Mouse (Mus musculus): ENCODE data around the gene CK137956.

DNA sequence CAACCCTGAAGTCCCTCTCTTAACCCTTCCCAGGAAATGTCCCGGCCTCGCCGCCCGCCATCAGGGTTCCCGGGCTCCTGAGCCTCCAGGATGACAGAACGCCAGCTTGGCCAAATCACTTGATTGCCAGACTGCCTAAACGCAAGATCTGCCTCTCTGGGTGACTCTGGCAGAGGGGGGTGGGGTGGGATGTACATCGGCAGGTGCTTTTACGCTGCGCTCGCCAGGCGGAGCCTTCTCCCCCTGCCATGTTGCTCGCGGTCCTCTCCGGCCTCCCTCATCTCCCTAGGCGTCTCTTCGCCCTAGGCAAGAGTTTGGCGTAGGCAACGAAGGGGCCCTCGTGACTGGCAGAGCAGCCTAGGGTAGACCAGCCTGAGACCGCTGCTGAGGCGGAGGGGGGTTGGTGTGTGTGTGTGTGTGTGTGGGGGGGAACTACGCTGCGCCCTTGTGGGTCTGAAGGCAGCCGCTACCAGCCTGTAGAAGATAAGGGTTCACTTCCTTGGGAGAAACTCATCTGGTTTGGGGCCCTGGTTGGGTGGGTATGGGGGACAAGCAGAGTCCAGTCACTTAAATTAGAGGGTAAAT, 15.8 kb upstream of the CK137956 start:
- TF ChIP-seq POLR2A (IDR thresholded peaks at IDR 0.05; ENCODE audit: insufficient read length, low read depth) = no peak
- no peak for TF ChIP-seq E2F4 (IDR thresholded peaks at IDR 0.05; ENCODE audit: insufficient read depth)
- TF ChIP-seq MYOG (IDR thresholded peaks at IDR 0.05; ENCODE audit: control insufficient read depth in 1 of 3, insufficient read depth in 1 of 3, insufficient read length in 2 of 3, low read depth in 2 of 3) = no peak
- TF ChIP-seq TCF12 (IDR thresholded peaks at IDR 0.05; ENCODE audit: insufficient read depth, poor library complexity, severe bottlenecking) = no peak
- TF ChIP-seq MAX (IDR thresholded peaks at IDR 0.05; ENCODE audit: low read depth) = no peak
- TF ChIP-seq USF1 (IDR thresholded peaks at IDR 0.05; ENCODE audit: low read depth) = no peak
- TF ChIP-seq CEBPB (IDR thresholded peaks at IDR 0.05; ENCODE audit: insufficient read depth, poor library complexity, severe bottlenecking) = no peak
- TF ChIP-seq REST (IDR thresholded peaks at IDR 0.05; ENCODE audit: insufficient read depth, insufficient read length) = no peak

Measured in myocyte (in vitro differentiated cells).